Mouse (Mus musculus) forebrain, embryonic 11.5 days (tissue): ENCODE measurements at regions not wholly inside any gene's neighbourhood (a gene's known extent, or its start where the extent isn't known, plus 50 kb on each side); places are given as distances from the start of the nearest gene placed in this dataset.

ENCODE experiments used
- ATAC-seq: fragments of 200-750 bp; cut with Nextera tagmentation; replicated peaks from 2 replicates; pipeline ENCODE4 v1.8.0; 2017; ENCODE audit warnings: moderate TSS enrichment; ENCODE audit not compliant: low FRiP score
- DNase-seq: peaks from one replicate; pipeline ENCODE4 v3.0.0-alpha.2; 2017; ENCODE audit warnings: low spot score
- H3K27ac ChIP-seq: fragments of 300-500 bp; sonication (generic); 2 replicates; pipeline ENCODE4 v1.5.1; 2014; ENCODE audit warnings: low read depth, low read length
- H3K27me3 ChIP-seq: fragments of 300-500 bp; sonication (generic); 2 replicates; pipeline ENCODE4 v1.6.1; 2014; ENCODE audit warnings: mild to moderate bottlenecking, low read length, mixed read lengths; ENCODE audit not compliant: control insufficient read depth, insufficient read depth
- H3K36me3 ChIP-seq: fragments of 300-500 bp; sonication (generic); 2 replicates; pipeline ENCODE4 v1.6.1; 2014; ENCODE audit warnings: mild to moderate bottlenecking, low read length, moderate library complexity, mixed read lengths; ENCODE audit not compliant: control insufficient read depth, insufficient read depth
- H3K4me1 ChIP-seq: fragments of 300-500 bp; sonication (generic); replicated peaks from 2 replicates; pipeline ENCODE4 v1.6.1; 2014; ENCODE audit warnings: low read length, mixed read lengths; ENCODE audit not compliant: control insufficient read depth, insufficient read depth
- H3K4me2 ChIP-seq: fragments of 300-500 bp; sonication (generic); 2 replicates; pipeline ENCODE4 v1.6.1; 2014; ENCODE audit warnings: low read depth, mild to moderate bottlenecking, low read length, moderate library complexity, mixed read lengths; ENCODE audit not compliant: severe bottlenecking
- H3K4me3 ChIP-seq: fragments of 300-500 bp; sonication (generic); 2 replicates; pipeline ENCODE4 v1.5.1; 2014; ENCODE audit warnings: low read depth, low read length
- H3K9ac ChIP-seq: fragments of 300-500 bp; sonication (generic); 2 replicates; pipeline ENCODE4 v1.6.1; 2014; ENCODE audit warnings: low read length
- H3K9me3 ChIP-seq: fragments of 300-500 bp; sonication (generic); 2 replicates; pipeline ENCODE4 v1.6.1; 2016; ENCODE audit warnings: low read length, mixed read lengths; ENCODE audit not compliant: control insufficient read depth
- WGBS: fragments of 180-500 bp; shearing (Covaris S2); extraction: QIAGEN DNeasy Blood & Tissue Kit; methylation state at CpG from one replicate; pipeline ENCODE4 v1.1.7; 2014; 5-methylcytosine and 5-hydroxymethylcytosine counted together
- microRNA-seq: library from miRNA; unstranded; fragments of <30 nt; microRNA quantifications from one replicate; pipeline ENCODE4, GENCODE M21; 2016; ENCODE audit not compliant: insufficient number of aligned reads

- Histone ChIP-seq H3K4me2 (no peak overlapping the region), H3K9ac (peak overlapping the region; percentile 44), H3K36me3 (no peaks in the 10 kb centered on the region), H3K27ac (peak overlapping the region; percentile 97), H3K27me3 (no peaks in the 10 kb centered on the region), H3K4me1 (peaks cover 48% of the 10 kb centered on the region), H3K4me3 (no peak overlapping the region), H3K9me3 (no peaks in the 10 kb centered on the region)
- peak; percentile 74 for DNase-seq
- WGBS = 5% methylated on average over 10 of the region's 10 CpGs
- 0 out of 2 replicates have a peak, but pooled peaks have one; percentile 5 for ATAC-seq
Observed at GRCm38 (mm10) chr2:30660613-30660991, 65.8 kb downstream of the Cstad start.

GRCm38 (mm10) chr2:30659836-30660612, 65.2 kb downstream of the Cstad start:
- H3K9me3 ChIP-seq = no peaks in the 10 kb centered on the region
- no peaks in the 10 kb centered on the region for H3K27me3 ChIP-seq
- DNase-seq = no peak
- WGBS = 34% methylated on average over 11 of the region's 11 CpGs
- no peaks in the 10 kb centered on the region for H3K36me3 ChIP-seq
- H3K4me3 ChIP-seq = no peak overlapping the region
- ATAC-seq = no peak
- H3K9ac ChIP-seq = peak overlapping the region; percentile 55
- no peak overlapping the region for H3K4me2 ChIP-seq
- peak overlapping the region; percentile 97 for H3K27ac ChIP-seq
- peaks cover 48% of the 10 kb centered on the region for H3K4me1 ChIP-seq

GRCm38 (mm10) chr2:30658844-30659555, 64.2 kb downstream of the Cstad start:
- ATAC-seq (peak; percentile 32), DNase-seq (peak; percentile 71)
- H3K4me3 ChIP-seq = peak overlapping the region; percentile 31; the same call in 1 of the 2 replicates
- peak overlapping the region; percentile 97 for H3K27ac ChIP-seq
- H3K4me2 ChIP-seq = peak overlapping the region; percentile 84; the same call in 1 of the 2 replicates
- H3K36me3 ChIP-seq = no peaks in the 10 kb centered on the region
- H3K4me1 ChIP-seq = peaks cover 48% of the 10 kb centered on the region
- 3% methylated on average over 16 of the region's 16 CpGs for WGBS
- H3K27me3 ChIP-seq = no peaks in the 10 kb centered on the region
- H3K9ac ChIP-seq = peak overlapping the region; percentile 55
- H3K9me3 ChIP-seq = no peaks in the 10 kb centered on the region

Small RNA genes in the stretch of these regions (microRNA-seq; reads per million reads assigned to microRNA genes)
- 4.2 reads per million for gene Mir3089
